Mouse (Mus musculus) heart, postnatal 0 days (tissue): ENCODE results near the gene Fam193a. TPM values are rescaled to one million over a fixed set of nuclear protein-coding genes. Genes with fewer than 3 reads are reported as not detected.

Source experiments
- ATAC-seq: fragments of 200-750 bp; cut with Nextera tagmentation; 2 replicates; pipeline ENCODE4 v1.8.0; 2017; ENCODE audit warnings: low read depth, moderate number of reproducible peaks, moderate library complexity; ENCODE audit not compliant: insufficient read depth
- DNase-seq: peaks from one replicate; pipeline ENCODE4 v3.0.0-alpha.2; 2016; ENCODE audit warnings: low spot score
- H3K27ac ChIP-seq: fragments of 300-500 bp; sonication (generic); 2 replicates; pipeline ENCODE4 v1.5.1; 2014; ENCODE audit warnings: low read depth, mild to moderate bottlenecking
- H3K27me3 ChIP-seq: fragments of 300-500 bp; sonication (generic); 2 replicates; pipeline ENCODE4 v1.6.1; 2014; ENCODE audit warnings: low read length, mixed read lengths; ENCODE audit not compliant: control insufficient read depth, insufficient read depth
- H3K36me3 ChIP-seq: fragments of 300-500 bp; sonication (generic); replicated peaks from 2 replicates; pipeline ENCODE4 v1.6.1; 2014; ENCODE audit warnings: low read length, mixed read lengths; ENCODE audit not compliant: control insufficient read depth, insufficient read depth
- H3K4me1 ChIP-seq: fragments of 300-500 bp; sonication (generic); 2 replicates; pipeline ENCODE4 v1.6.1; 2014; ENCODE audit warnings: antibody characterized with exemption; ENCODE audit not compliant: control insufficient read depth, insufficient read depth
- H3K4me2 ChIP-seq: fragments of 300-500 bp; sonication (generic); 2 replicates; pipeline ENCODE4 v1.6.1; 2014; ENCODE audit warnings: low read depth, mild to moderate bottlenecking, low read length, moderate library complexity
- H3K4me3 ChIP-seq: fragments of 300-500 bp; sonication (generic); 2 replicates; pipeline ENCODE4 v1.5.1; 2014; ENCODE audit warnings: low read depth, low read length
- H3K9ac ChIP-seq: fragments of 300-500 bp; sonication (generic); replicated peaks from 2 replicates; pipeline ENCODE4 v1.6.1; 2014; ENCODE audit warnings: low read depth, low read length, mixed read lengths
- H3K9me3 ChIP-seq: fragments of 300-500 bp; sonication (generic); replicated peaks from 2 replicates; pipeline ENCODE4 v1.6.1; 2016; ENCODE audit warnings: low read length; ENCODE audit not compliant: control insufficient read depth
- CTCF ChIP-seq: IDR thresholded peaks from 2 replicates; pipeline ENCODE4 v1.5.1; 2016; ENCODE audit warnings: antibody characterized with exemption, control low read depth, low read depth
- EP300 ChIP-seq: IDR thresholded peaks from 2 replicates; pipeline ENCODE4 v1.6.1; 2016; ENCODE audit warnings: antibody characterized with exemption, low read depth
- WGBS: fragments of 180-500 bp; shearing (Covaris S2); extraction: QIAGEN DNeasy Blood & Tissue Kit; methylation state at CpG from one replicate; pipeline ENCODE4 v1.1.7; 2014; 5-methylcytosine and 5-hydroxymethylcytosine counted together
- polyA plus RNA-seq: library from polyadenylated mRNA; unstranded; fragments of >200 nt; fragmentation: Nextera tagmentation; extraction: Ambion mirVana; gene quantifications from 2 replicates; pipeline ENCODE4 v1.2.1, GENCODE M21; 2015
- total RNA-seq: library from RNA; depleted of rRNA; stranded (reverse); fragments of >200 nt; gene quantifications from 2 replicates; pipeline ENCODE4 v1.2.3, GENCODE M21; 2014; ENCODE audit warnings: low replicate concordance

Fam193a gene
- total and polyA plus RNA-seq, 2 experiments from 2014 or later, result 5.4 to 31.0 TPM

- WGBS, result 92% methylated on average over 6 of the region's 6 CpGs
- ATAC-seq (no peak), DNase-seq (no peak)
- H3K4me3 ChIP-seq, result no peak overlapping the region
- H3K9me3 ChIP-seq, result no peaks in the 10 kb centered on the region
- no peak overlapping the region for H3K9ac ChIP-seq
- no peaks in the 10 kb centered on the region for H3K27me3 ChIP-seq
- peaks cover 22% of the 10 kb centered on the region for H3K4me1 ChIP-seq
- no peak overlapping the region for H3K4me2 ChIP-seq
- H3K27ac ChIP-seq, result no peak overlapping the region
- peaks cover 22% of the 10 kb centered on the region for H3K36me3 ChIP-seq
- TF ChIP-seq CTCF, result no peak
- TF ChIP-seq EP300, result no peak
These were observed 29.5 kb upstream of the Fam193a start for GRCm38 (mm10) chr5:34340246-34340645.

- Histone ChIP-seq H3K9me3 (no peaks in the 10 kb centered on the region), H3K4me3 (no peak overlapping the region), H3K4me2 (no peak overlapping the region), H3K4me1 (no peaks in the 10 kb centered on the region), H3K9ac (no peak overlapping the region), H3K27me3 (no peaks in the 10 kb centered on the region), H3K36me3 (peaks cover 76% of the 10 kb centered on the region), H3K27ac (no peak overlapping the region)
- TF ChIP-seq EP300 (no peak), CTCF (no peak)
- no peak for DNase-seq
- no peak for ATAC-seq
- 86% methylated on average over 3 of the region's 3 CpGs for WGBS
These were observed 17.6 kb upstream of the Fam193a start for GRCm38 (mm10) chr5:34352084-34352631.

- H3K36me3 ChIP-seq, result peaks cover 22% of the 10 kb centered on the region
- no peak overlapping the region for H3K9ac ChIP-seq
- no peak overlapping the region for H3K4me2 ChIP-seq
- H3K4me1 ChIP-seq, result no peaks in the 10 kb centered on the region
- no peak for DNase-seq
- H3K27me3 ChIP-seq, result no peaks in the 10 kb centered on the region
- TF ChIP-seq EP300 (no peak), CTCF (no peak)
- no peak for ATAC-seq
- H3K4me3 ChIP-seq, result no peak overlapping the region
- H3K27ac ChIP-seq, result no peak overlapping the region
- no peaks in the 10 kb centered on the region for H3K9me3 ChIP-seq
- WGBS, result 93% methylated on average over 3 of the region's 3 CpGs
These were observed 9.5 kb upstream of the Fam193a start for GRCm38 (mm10) chr5:34360261-34360660.

- peaks cover 10% of the 10 kb centered on the region for H3K36me3 ChIP-seq
- no peaks in the 10 kb centered on the region for H3K9me3 ChIP-seq
- H3K9ac ChIP-seq, result no peak overlapping the region
- ATAC-seq (no peak), DNase-seq (no peak)
- no peak overlapping the region for H3K4me2 ChIP-seq
- H3K4me1 ChIP-seq, result no peaks in the 10 kb centered on the region
- no peaks in the 10 kb centered on the region for H3K27me3 ChIP-seq
- H3K27ac ChIP-seq, result no peak overlapping the region
- no peak for TF ChIP-seq CTCF
- TF ChIP-seq EP300, result no peak
- H3K4me3 ChIP-seq, result no peak overlapping the region
These were observed 6.6 kb upstream of the Fam193a start for GRCm38 (mm10) chr5:34363115-34363514.

GRCm38 (mm10) chr5:34368551-34369290, 1.0 kb upstream of the Fam193a start:
- peak overlapping the region; percentile 81 for H3K4me3 ChIP-seq
- no peak for ATAC-seq
- H3K4me1 ChIP-seq, result no peaks in the 10 kb centered on the region
- H3K9ac ChIP-seq, result peak overlapping the region; percentile 41
- H3K4me2 ChIP-seq, result peak overlapping the region; percentile 56
- no peaks in the 10 kb centered on the region for H3K27me3 ChIP-seq
- H3K36me3 ChIP-seq, result no peaks in the 10 kb centered on the region
- WGBS, result 70% methylated on average over 7 of the region's 7 CpGs
- H3K9me3 ChIP-seq, result no peaks in the 10 kb centered on the region
- H3K27ac ChIP-seq, result peak overlapping the region; percentile 77
- DNase-seq, result peak; percentile 12
- no peak for TF ChIP-seq CTCF
- no peak for TF ChIP-seq EP300
